Mouse (Mus musculus) MEL (cell line): ENCODE results near the gene Cbx8. TPM values are rescaled to one million over a fixed set of nuclear protein-coding genes. Genes with fewer than 3 reads are reported as not detected.
A peak's percentile ranks its signal among the peaks of the same experiment; 100 is the strongest.

Experiments
- DNase-seq: peaks from one replicate; pipeline ENCODE4 v3.0.0; 2011; ENCODE audit warnings: low read depth, low spot score
- H3K27ac ChIP-seq: 2 replicates; pipeline ENCODE4 v1.5.1; 2012; ENCODE audit warnings: low read depth, mild to moderate bottlenecking, control low read depth, low read length, moderate library complexity; ENCODE audit not compliant: control insufficient read depth
- H3K27me3 ChIP-seq, 2 experiments: fragments of 150-350 bp in 1 of 2; sonication (generic) in 1 of 2; 2 replicates each; pipeline ENCODE4 v1.6.1; 2012; ENCODE audit warnings: low read length in 2 of 2, mild to moderate bottlenecking in 2 of 2, improper control_type of control experiment in 1 of 2, moderate library complexity in 1 of 2; ENCODE audit not compliant: insufficient read depth in 2 of 2, control insufficient read depth in 1 of 2
- H3K36me3 ChIP-seq, 2 experiments: 2 replicates each; pipeline ENCODE4 v1.6.1; 2012 to 2014; ENCODE audit warnings: low read length in 2 of 2, improper control_type of control experiment in 1 of 2, inconsistent platforms in 1 of 2, mild to moderate bottlenecking in 1 of 2; ENCODE audit not compliant: insufficient read depth in 2 of 2, control insufficient read depth in 1 of 2
- H3K4me1 ChIP-seq, 2 experiments: fragments of 150-350 bp in 1 of 2; sonication (generic) in 1 of 2; 2 replicates each; pipeline ENCODE4 v1.6.1; 2012; ENCODE audit warnings: low read length in 2 of 2, improper control_type of control experiment in 1 of 2, mild to moderate bottlenecking in 1 of 2; ENCODE audit not compliant: insufficient read depth in 2 of 2, control insufficient read depth in 1 of 2
- H3K4me3 ChIP-seq, 2 experiments: fragments of 150-350 bp in 1 of 2; sonication (generic) in 1 of 2; 2 replicates each; pipeline ENCODE4 v1.5.1; 2012; ENCODE audit warnings: low read depth in 2 of 2, low read length in 2 of 2, mild to moderate bottlenecking in 2 of 2, moderate library complexity in 2 of 2, control low read depth in 1 of 2, improper control_type of control experiment in 1 of 2; ENCODE audit not compliant: control insufficient read depth in 1 of 2, insufficient read depth in 1 of 2
- H3K79me2 ChIP-seq: 2 replicates; pipeline ENCODE4 v1.6.1; 2012; ENCODE audit warnings: mild to moderate bottlenecking, low read length, moderate library complexity; ENCODE audit not compliant: control insufficient read depth, poor library complexity, insufficient read depth
- H3K9ac ChIP-seq: 2 replicates; pipeline ENCODE4 v1.6.1; 2012; ENCODE audit warnings: low read depth, mild to moderate bottlenecking, control low read depth, low read length, moderate library complexity; ENCODE audit not compliant: control insufficient read depth, poor library complexity, severe bottlenecking
- H3K9me3 ChIP-seq: fragments of 150-350 bp; sonication (generic); replicated peaks from 2 replicates; pipeline ENCODE4 v1.6.1; 2012; ENCODE audit warnings: mild to moderate bottlenecking, low read length, improper control_type of control experiment, moderate library complexity; ENCODE audit not compliant: insufficient read depth
- CHD1 ChIP-seq: IDR thresholded peaks from 2 replicates; pipeline ENCODE4 v1.6.1; 2012; ENCODE audit warnings: low read depth, mild to moderate bottlenecking, inconsistent platforms, low read length, improper control_type of control experiment
- CTCF ChIP-seq, 3 experiments: IDR thresholded peaks in 2 of 3; conservative IDR thresholded peaks in 1 of 3; 2 replicates each; pipeline ENCODE4 v1.5.1; 2011 to 2012; ENCODE audit warnings: low read length in 3 of 3, low read depth in 2 of 3, mild to moderate bottlenecking in 2 of 3, improper control_type of control experiment in 1 of 3, inconsistent platforms in 1 of 3, mixed read lengths in 1 of 3, moderate library complexity in 1 of 3; ENCODE audit not compliant: control insufficient read depth in 1 of 3, insufficient read depth in 1 of 3, poor library complexity in 1 of 3, severe bottlenecking in 1 of 3
- EP300 ChIP-seq, 2 experiments: IDR thresholded peaks; 2 replicates each; pipeline ENCODE4 v1.6.1; 2011; ENCODE audit warnings: improper control_type of control experiment in 2 of 2, low read length in 2 of 2, low read depth in 1 of 2, mild to moderate bottlenecking in 1 of 2
- ETS1 ChIP-seq: IDR thresholded peaks from 2 replicates; pipeline ENCODE4 v1.6.1; 2012; ENCODE audit warnings: low read depth, mild to moderate bottlenecking, inconsistent platforms, low read length, improper control_type of control experiment, moderate library complexity
- HCFC1 ChIP-seq: IDR thresholded peaks from 2 replicates; pipeline ENCODE4 v1.6.1; 2012; ENCODE audit warnings: low read depth, mild to moderate bottlenecking, inconsistent platforms, low read length, improper control_type of control experiment, moderate library complexity
- KAT2A ChIP-seq: conservative IDR thresholded peaks from 2 replicates; pipeline ENCODE4 v1.6.1; 2012; ENCODE audit warnings: low read depth, low read length, improper control_type of control experiment, inconsistent platforms
- MAFK ChIP-seq: IDR thresholded peaks from 2 replicates; pipeline ENCODE4 v1.6.1; 2011; ENCODE audit warnings: low read depth, mild to moderate bottlenecking, low read length, improper control_type of control experiment, borderline replicate concordance
- MAX ChIP-seq: IDR thresholded peaks from 2 replicates; pipeline ENCODE4 v1.6.1; 2011; ENCODE audit warnings: low read length, improper control_type of control experiment
- MAZ ChIP-seq: IDR thresholded peaks from 2 replicates; pipeline ENCODE4 v1.6.1; 2012; ENCODE audit warnings: low read depth, mild to moderate bottlenecking, inconsistent platforms, low read length, improper control_type of control experiment
- MEF2A ChIP-seq: IDR thresholded peaks from 2 replicates; pipeline ENCODE4 v1.6.1; 2014; ENCODE audit warnings: low read depth, mild to moderate bottlenecking, inconsistent platforms, low read length, improper control_type of control experiment; ENCODE audit not compliant: poor library complexity, insufficient replicate concordance, severe bottlenecking; ENCODE audit errors: extremely low read depth
- MXI1 ChIP-seq: IDR thresholded peaks from 2 replicates; pipeline ENCODE4 v1.6.1; 2011; ENCODE audit warnings: mild to moderate bottlenecking, low read depth, low read length, improper control_type of control experiment
- MYB ChIP-seq: IDR thresholded peaks from 2 replicates; pipeline ENCODE4 v1.6.1; 2011; ENCODE audit warnings: mild to moderate bottlenecking, low read depth, low read length, improper control_type of control experiment
- RAD21 ChIP-seq: IDR thresholded peaks from 2 replicates; pipeline ENCODE4 v1.6.1; 2011; ENCODE audit warnings: mild to moderate bottlenecking, low read depth, low read length, improper control_type of control experiment
- SMC3 ChIP-seq: IDR thresholded peaks from 2 replicates; pipeline ENCODE4 v1.6.1; 2011; ENCODE audit warnings: low read depth, low read length, improper control_type of control experiment
- TBP ChIP-seq: IDR thresholded peaks from 2 replicates; pipeline ENCODE4 v1.8.0; 2011; ENCODE audit warnings: low read depth, low read length, improper control_type of control experiment
- ZC3H11A ChIP-seq: IDR thresholded peaks from 2 replicates; pipeline ENCODE4 v1.6.1; 2012; ENCODE audit warnings: low read depth, mild to moderate bottlenecking, inconsistent platforms, low read length, improper control_type of control experiment
- ZKSCAN1 ChIP-seq: IDR thresholded peaks from 2 replicates; pipeline ENCODE4 v1.6.1; 2012; ENCODE audit warnings: low read depth, mild to moderate bottlenecking, inconsistent platforms, low read length, improper control_type of control experiment, moderate library complexity
- polyA plus RNA-seq, 2 experiments: library from polyadenylated mRNA; stranded (reverse) in 1 of 2; unstranded in 1 of 2; fragments of >175 nt in 1 of 2; fragments of >200 nt in 1 of 2; gene quantifications; 2 replicates each; pipeline versions ENCODE4 v1.2.1 to v1.2.4; 2012; ENCODE audit warnings: low replicate concordance in 2 of 2, low read depth in 1 of 2; ENCODE audit not compliant: insufficient read length in 2 of 2, insufficient read depth in 1 of 2, missing spikeins in 1 of 2
- total RNA-seq: library from RNA; depleted of rRNA; stranded (reverse); fragments of 300-350 nt; gene quantifications from 2 replicates; pipeline ENCODE4 v1.2.3, GENCODE M21; 2012

Gene Cbx8
- total and polyA plus RNA-seq, 3 experiments, result 5.7 to 11.3 TPM; not detected in 1

GRCm38 (mm10) chr11:119082638-119083599 lies 42.1 kb upstream of the Cbx8 start:
- peaks cover 0 to 14% of the 10 kb centered on the region in 2 experiments; a peak in 1 of 4 replicates for H3K4me1 ChIP-seq
- H3K4me3 ChIP-seq, result no peak overlapping the region
- no peaks in the 10 kb centered on the region for H3K27me3 ChIP-seq

DNA sequence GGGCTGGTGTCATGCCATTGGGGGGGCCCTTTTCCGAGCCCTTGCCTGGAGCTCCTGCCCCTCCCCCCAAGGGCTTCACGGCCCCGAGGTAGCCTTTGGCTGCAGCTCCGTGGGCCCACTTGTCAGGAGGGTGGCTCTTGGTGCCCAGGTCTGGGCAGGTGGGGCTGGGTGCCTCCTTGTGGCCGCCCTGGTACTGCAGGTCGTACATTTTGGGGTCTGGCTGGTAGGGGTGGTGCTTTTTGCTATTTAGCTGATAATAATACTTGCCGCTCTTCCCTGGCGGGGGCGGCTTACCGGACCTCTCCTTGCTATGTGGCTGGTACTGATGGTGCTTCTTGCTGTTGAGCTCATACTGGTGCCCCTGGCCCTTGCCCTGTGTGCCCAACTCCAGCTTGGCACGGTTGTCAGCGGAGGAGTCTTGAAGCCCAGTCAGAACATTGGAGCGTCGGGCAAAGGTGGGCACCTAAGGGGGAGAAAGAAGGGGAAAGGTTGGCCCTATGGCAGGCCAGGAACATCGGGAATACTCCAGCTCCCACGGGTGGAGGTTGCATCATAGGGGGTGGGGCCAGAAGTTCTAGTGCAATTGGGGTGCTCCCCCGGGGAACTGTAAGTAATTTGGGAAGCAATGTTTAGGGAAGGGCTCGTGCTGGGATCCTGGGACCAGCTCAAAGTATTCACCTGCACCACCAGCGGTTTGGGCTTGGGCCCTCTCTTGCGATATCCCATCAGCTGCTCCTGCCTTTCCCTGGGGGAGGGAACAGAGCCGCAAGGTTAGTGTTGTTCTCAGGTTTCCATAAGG lies 41.3 kb upstream of the Cbx8 start:
- TF ChIP-seq RAD21 (peak; percentile 19), TBP (no peak), SMC3 (peak; percentile 58), CTCF (IDR thresholded peaks at IDR 0.05 in 2 of 3, conservative IDR thresholded peaks at IDR 0.05 in 1 of 3; ENCODE audit: control insufficient read depth in 1 of 3, insufficient read depth in 1 of 3, low read depth in 2 of 3, low read length in 3 of 3, poor library complexity in 1 of 3, severe bottlenecking in 1 of 3) (peak; percentile 50 to 79 (median 58))
- H3K4me3 ChIP-seq, result no peak overlapping the region
- H3K36me3 ChIP-seq, result peaks cover 3 to 7% of the 10 kb centered on the region in 2 experiments; a peak in 3 of 4 replicates
- peak; percentile 60 for DNase-seq
- no peaks in the 10 kb centered on the region for H3K9me3 ChIP-seq
- H3K9ac ChIP-seq, result no peak overlapping the region
- no peak overlapping the region for H3K27ac ChIP-seq
- no peaks in the 10 kb centered on the region for H3K27me3 ChIP-seq
- peaks cover 0 to 14% of the 10 kb centered on the region in 2 experiments; a peak in 1 of 4 replicates for H3K4me1 ChIP-seq
- H3K79me2 ChIP-seq, result peaks cover 23% of the 10 kb centered on the region

More at GRCm38 (mm10) chr11:119082638-119083599, 42.1 kb upstream of the Cbx8 start:
- no peak overlapping the region for H3K27ac ChIP-seq
- no peak for DNase-seq
- no peak overlapping the region for H3K9ac ChIP-seq
- H3K36me3 ChIP-seq, result peaks cover 3 to 7% of the 10 kb centered on the region in 2 experiments; a peak in 3 of 4 replicates
- H3K79me2 ChIP-seq, result peaks cover 23% of the 10 kb centered on the region
- TF ChIP-seq MAX (no peak), KAT2A (no peak), EP300 (IDR thresholded peaks at IDR 0.05; ENCODE audit: low read depth in 1 of 2, low read length in 2 of 2) (no peak), ETS1 (no peak), MEF2A (no peak), HCFC1 (no peak), ZC3H11A (no peak), ZKSCAN1 (no peak), MAFK (no peak), SMC3 (no peak), CHD1 (no peak), MAZ (no peak), MXI1 (no peak), MYB (no peak)
- no peaks in the 10 kb centered on the region for H3K9me3 ChIP-seq
